Comparison of ENCODE assay signal across 12 mouse cellular contexts in genomic region chr6:32837165-32837938, GRCm38 (mm10).
DNase-seq lines count a peak whose midpoint lies in the region; ATAC-seq and TF ChIP-seq lines count a peak whose summit lies in the region.
"Had no signal": no experiment of that assay in that cellular context is flagged by ENCODE, and none has a peak within 500 bp of the region (broad histone marks: within the 10 kb centered on the region; RNA-seq: fewer than 3 reads in every experiment).

No protein-coding gene starts in this region.

- no peak overlapping the region for H3K9ac ChIP-seq in liver, adult 2 months (ENCODE audit: low read depth, low read length)
- no peak overlapping the region for H3K9ac ChIP-seq in liver, embryonic 12.5 days
- no peak overlapping the region for H3K9ac ChIP-seq in heart, embryonic 12.5 days
- H3K9ac ChIP-seq: embryonic facial prominence, embryonic 15.5 days; liver, embryonic 13.5 days had no signal

- H3K27me3 ChIP-seq in liver, adult 2 months (ENCODE audit: control insufficient read depth, insufficient read depth, low read length), result no peaks in the 10 kb centered on the region
- no peaks in the 10 kb centered on the region for H3K27me3 ChIP-seq in liver, embryonic 12.5 days (replicated peaks)
- no peaks in the 10 kb centered on the region for H3K27me3 ChIP-seq in heart, embryonic 12.5 days (replicated peaks)
- H3K27me3 ChIP-seq: embryonic facial prominence, embryonic 15.5 days; liver, embryonic 13.5 days had no signal

- TF ChIP-seq CTCF in liver, adult 2 months (IDR thresholded peaks at IDR 0.05; ENCODE audit: low read depth, low read length), result no peak

- no peak for ATAC-seq in liver, embryonic 12.5 days
- peak; percentile 83 for ATAC-seq in frontal cortex, adult (ENCODE audit: low TSS enrichment)
- no peak for ATAC-seq in heart, embryonic 12.5 days (ENCODE audit: insufficient number of reproducible peaks, low FRiP score)

- WGBS in liver, adult 2 months, result 78% methylated on average over 7 of the region's 7 CpGs
- WGBS in liver, embryonic 12.5 days (ENCODE audit: insufficient replicate concordance), result 80% methylated on average over 7 of the region's 7 CpGs
- WGBS in heart, embryonic 12.5 days, result 65% methylated on average over 7 of the region's 7 CpGs

- H3K4me3 ChIP-seq in liver, adult 2 months (ENCODE audit: insufficient read depth, low read depth, low read length), result no peak overlapping the region
- no peak overlapping the region for H3K4me3 ChIP-seq in liver, embryonic 12.5 days
- H3K4me3 ChIP-seq in heart, embryonic 12.5 days, result no peak overlapping the region
- H3K4me3 ChIP-seq: embryonic facial prominence, embryonic 15.5 days; heart, adult 2 months; liver, embryonic 13.5 days had no signal

- DNase-seq in liver, adult 2 months (ENCODE audit: extremely low read depth, low read depth, low spot score), result peak; percentile 9
- DNase-seq in lung, postnatal 14 days, result peak; percentile 47
- peak; percentile 5 for DNase-seq in right cerebral cortex, postnatal 4 days
- DNase-seq in cerebellum, postnatal 25 days, result no peak
- DNase-seq in heart, postnatal 14 days, result no peak
- DNase-seq: heart, adult 2 months; kidney, adult 2 months; liver, embryonic 13.5 days had no signal

- no peak for TF ChIP-seq POLR2A in liver, adult 2 months (IDR thresholded peaks at IDR 0.05; ENCODE audit: extremely low read depth, insufficient read depth, low read length)

- 0 out of 2 replicates have a peak, but pooled peaks cover 3% of the 10 kb centered on the region for H3K9me3 ChIP-seq in liver, embryonic 12.5 days (replicated peaks)
- H3K9me3 ChIP-seq in heart, embryonic 12.5 days (replicated peaks), result 0 out of 2 replicates have a peak, but pooled peaks cover 3% of the 10 kb centered on the region
- H3K9me3 ChIP-seq: embryonic facial prominence, embryonic 15.5 days; liver, embryonic 13.5 days had no signal

- no peak overlapping the region for H3K27ac ChIP-seq in liver, adult 2 months (replicated peaks; ENCODE audit: insufficient read depth, low read depth, low read length)
- H3K27ac ChIP-seq in liver, embryonic 12.5 days, result no peak overlapping the region
- H3K27ac ChIP-seq in heart, embryonic 12.5 days (ENCODE audit: poor library complexity, severe bottlenecking), result no peak overlapping the region
- H3K27ac ChIP-seq: embryonic facial prominence, embryonic 15.5 days; heart, adult 2 months; liver, embryonic 13.5 days had no signal

- peaks cover 2% of the 10 kb centered on the region for H3K36me3 ChIP-seq in liver, adult 2 months (ENCODE audit: control insufficient read depth, insufficient read depth, low read length)
- peaks cover 29% of the 10 kb centered on the region for H3K36me3 ChIP-seq in liver, embryonic 12.5 days
- peaks cover 14% of the 10 kb centered on the region for H3K36me3 ChIP-seq in heart, embryonic 12.5 days
- H3K36me3 ChIP-seq: embryonic facial prominence, embryonic 15.5 days had no signal

- no peaks in the 10 kb centered on the region for H3K79me2 ChIP-seq in liver, adult 2 months (ENCODE audit: control insufficient read depth, insufficient read depth, low read length)

- intact Hi-C loops in heart, postnatal 14 days (cut with DNase I), result no loop called here

- H3K4me2 ChIP-seq in liver, embryonic 12.5 days, result no peak overlapping the region
- H3K4me2 ChIP-seq in heart, embryonic 12.5 days, result no peak overlapping the region
- H3K4me2 ChIP-seq: embryonic facial prominence, embryonic 15.5 days; liver, embryonic 13.5 days had no signal

- no peaks in the 10 kb centered on the region for H3K4me1 ChIP-seq in liver, adult 2 months (ENCODE audit: control insufficient read depth, insufficient read depth, low read length)
- H3K4me1 ChIP-seq in liver, embryonic 12.5 days, result no peaks in the 10 kb centered on the region
- peaks cover 13% of the 10 kb centered on the region; the same call in 1 of the 2 replicates for H3K4me1 ChIP-seq in heart, embryonic 12.5 days (replicated peaks)
- H3K4me1 ChIP-seq: embryonic facial prominence, embryonic 15.5 days; liver, embryonic 13.5 days had no signal

Comparison
In these comparisons a context has a peak if more than half of its experiments do, and no peak if none do; other contexts are left out.
1. DNase-seq: peak in liver, adult 2 months (single experiment), lung, postnatal 14 days (single experiment) and right cerebral cortex, postnatal 4 days (single experiment); none in cerebellum, postnatal 25 days (0 of 2) and heart, postnatal 14 days (0 of 2).